Mouse (Mus musculus) small intestine, adult 2 months (tissue): ENCODE measurements at regions not wholly inside any gene's neighbourhood (a gene's known extent, or its start where the extent isn't known, plus 50 kb on each side); places are given as distances from the start of the nearest gene placed in this dataset.

ENCODE experiments used
- H3K27ac ChIP-seq: fragments of 200-500 bp; 2 replicates; pipeline ENCODE4 v1.5.1; 2012; ENCODE audit warnings: low read depth, low read length, control low read depth, inconsistent platforms; ENCODE audit not compliant: insufficient read depth
- H3K27me3 ChIP-seq: fragments of 200-500 bp; 2 replicates; pipeline ENCODE4 v1.6.1; 2012; ENCODE audit warnings: mild to moderate bottlenecking, moderate library complexity, low read length, inconsistent platforms; ENCODE audit not compliant: control insufficient read depth, insufficient read depth
- H3K36me3 ChIP-seq: fragments of 200-500 bp; 2 replicates; pipeline ENCODE4 v1.6.1; 2012; ENCODE audit warnings: mild to moderate bottlenecking, low read length, control low read depth, inconsistent platforms; ENCODE audit not compliant: control insufficient read depth, insufficient read depth
- H3K4me1 ChIP-seq: fragments of 200-500 bp; 2 replicates; pipeline ENCODE4 v1.6.1; 2012; ENCODE audit warnings: low read length, inconsistent platforms, mixed read lengths; ENCODE audit not compliant: control insufficient read depth, insufficient read depth, insufficient read length
- H3K4me3 ChIP-seq: fragments of 200-500 bp; 2 replicates; pipeline ENCODE4 v1.5.1; 2012; ENCODE audit warnings: low read depth, mild to moderate bottlenecking, control low read depth, inconsistent platforms, low read length, moderate library complexity
- CTCF ChIP-seq: fragments of 200-500 bp; IDR thresholded peaks from 2 replicates; pipeline ENCODE4 v1.5.1; 2012; ENCODE audit warnings: low read depth, mild to moderate bottlenecking, control low read depth, inconsistent platforms, low read length, moderate library complexity, mixed read lengths; ENCODE audit not compliant: insufficient replicate concordance, insufficient read length; ENCODE audit errors: extremely low read depth
- POLR2A ChIP-seq: fragments of 200-500 bp; IDR thresholded peaks from 2 replicates; pipeline ENCODE4 v1.6.1; 2012; ENCODE audit warnings: low read depth, mild to moderate bottlenecking, control low read depth, inconsistent platforms, low read length, moderate library complexity
- WGBS: fragments of 180-500 bp; shearing (Covaris S2); methylation state at CpG from one replicate; pipeline ENCODE4 v1.1.7; 2018; 5-methylcytosine and 5-hydroxymethylcytosine counted together

- Histone ChIP-seq H3K36me3 (no peaks in the 10 kb centered on the region), H3K4me3 (no peak overlapping the region), H3K4me1 (no peaks in the 10 kb centered on the region), H3K27me3 (no peaks in the 10 kb centered on the region), H3K27ac (no peak overlapping the region)
- no peak for TF ChIP-seq POLR2A
- TF ChIP-seq CTCF = no peak
- WGBS = 74% methylated on average over 13 of the region's 13 CpGs
Observed at GRCm38 (mm10) chr7:37180416-37180815, 482.5 kb downstream of the Tshz3 start.

- no peak overlapping the region for H3K27ac ChIP-seq
- H3K4me1 ChIP-seq = no peaks in the 10 kb centered on the region
- 53% methylated on average over 4 of the region's 4 CpGs for WGBS
- no peak overlapping the region for H3K4me3 ChIP-seq
- H3K36me3 ChIP-seq = no peaks in the 10 kb centered on the region
- H3K27me3 ChIP-seq = no peaks in the 10 kb centered on the region
- no peak for TF ChIP-seq CTCF
- TF ChIP-seq POLR2A = no peak
Observed at GRCm38 (mm10) chr7:37181109-37181508, 483.2 kb downstream of the Tshz3 start.

GRCm38 (mm10) chr7:37192536-37192935 is 494.6 kb downstream of the Tshz3 start:
- no peaks in the 10 kb centered on the region for H3K4me1 ChIP-seq
- WGBS = 18% methylated on average over 2 of the region's 2 CpGs
- no peak for TF ChIP-seq CTCF
- TF ChIP-seq POLR2A = no peak
- no peaks in the 10 kb centered on the region for H3K27me3 ChIP-seq
- no peak overlapping the region for H3K27ac ChIP-seq
- H3K36me3 ChIP-seq = no peaks in the 10 kb centered on the region
- no peak overlapping the region for H3K4me3 ChIP-seq

GRCm38 (mm10) chr7:37204800-37205199 is 506.9 kb downstream of the Tshz3 start:
- H3K27me3 ChIP-seq = no peaks in the 10 kb centered on the region
- WGBS = 48% methylated on average over 5 of the region's 5 CpGs

GRCm38 (mm10) chr7:37208305-37208704 is 510.4 kb downstream of the Tshz3 start:
- Histone ChIP-seq H3K4me3 (no peak overlapping the region), H3K4me1 (no peaks in the 10 kb centered on the region), H3K27me3 (no peaks in the 10 kb centered on the region), H3K27ac (no peak overlapping the region), H3K36me3 (no peaks in the 10 kb centered on the region)
- TF ChIP-seq CTCF (no peak), POLR2A (no peak)
- 32% methylated on average over 7 of the region's 7 CpGs for WGBS

More at GRCm38 (mm10) chr7:37204800-37205199, 506.9 kb downstream of the Tshz3 start:
- H3K4me1 ChIP-seq = no peaks in the 10 kb centered on the region
- no peak overlapping the region for H3K27ac ChIP-seq
- TF ChIP-seq CTCF (no peak), POLR2A (no peak)
- H3K4me3 ChIP-seq = no peak overlapping the region
- no peaks in the 10 kb centered on the region for H3K36me3 ChIP-seq

- H3K27me3 ChIP-seq = no peaks in the 10 kb centered on the region
- no peak for TF ChIP-seq CTCF
- TF ChIP-seq POLR2A = no peak
- H3K27ac ChIP-seq = no peak overlapping the region
- no peaks in the 10 kb centered on the region for H3K4me1 ChIP-seq
- H3K36me3 ChIP-seq = no peaks in the 10 kb centered on the region
- H3K4me3 ChIP-seq = no peak overlapping the region
- 31% methylated on average over 3 of the region's 3 CpGs for WGBS
Observed at GRCm38 (mm10) chr7:37213751-37214181, 515.8 kb downstream of the Tshz3 start.

GRCm38 (mm10) chr7:37215498-37215897 is 517.6 kb downstream of the Tshz3 start:
- no peak for TF ChIP-seq POLR2A
- TF ChIP-seq CTCF = no peak
- Histone ChIP-seq H3K4me3 (no peak overlapping the region), H3K4me1 (no peaks in the 10 kb centered on the region), H3K27me3 (no peaks in the 10 kb centered on the region), H3K36me3 (no peaks in the 10 kb centered on the region), H3K27ac (no peak overlapping the region)
- 55% methylated on average over 6 of the region's 6 CpGs for WGBS
